ENCODE assay signal across 11 mouse cellular contexts in the genomic region with DNA sequence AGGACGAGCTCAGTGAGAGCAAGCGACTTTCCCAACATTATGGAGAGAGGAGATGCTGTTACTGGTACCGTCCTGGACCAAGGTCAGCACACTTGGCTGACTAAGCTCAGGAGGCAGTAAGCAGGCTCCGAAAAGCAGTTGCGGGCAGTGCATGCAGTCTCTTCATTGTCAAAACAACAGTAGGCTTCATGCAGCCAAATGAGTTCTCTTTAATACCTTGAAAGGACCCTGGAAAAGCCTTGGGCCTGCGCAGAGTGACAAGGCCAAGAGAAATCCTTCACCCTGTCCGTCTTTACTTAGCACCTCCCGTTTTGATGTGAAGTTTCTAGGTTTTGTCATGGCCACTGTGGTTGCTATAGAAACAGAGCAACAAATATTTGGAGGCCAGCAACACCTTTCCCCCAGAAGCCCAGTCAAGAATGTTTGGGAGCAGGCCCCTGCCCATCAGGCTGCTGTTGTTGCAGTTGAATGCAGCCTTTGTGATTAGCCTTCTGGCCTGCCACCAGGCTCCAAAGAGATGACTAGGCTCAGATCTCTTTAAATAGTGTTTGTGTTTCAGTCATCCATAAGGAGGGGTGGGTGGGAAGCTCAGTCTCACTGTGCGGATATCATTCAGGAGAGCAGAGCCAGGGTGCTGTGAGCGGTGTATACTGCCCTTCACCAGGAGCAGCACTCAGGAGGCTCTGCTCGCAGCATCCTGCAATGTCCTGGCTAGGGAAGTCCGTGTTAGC.
A peak's percentile ranks its signal among the peaks of the same experiment; 100 is the strongest.
DNase-seq lines count a peak whose midpoint lies in the region; ATAC-seq and TF ChIP-seq lines count a peak whose summit lies in the region.
"Had no signal": no experiment of that assay in that cellular context is flagged by ENCODE, and none has a peak within 500 bp of the region (broad histone marks: within the 10 kb centered on the region; RNA-seq: fewer than 3 reads in every experiment).

No protein-coding gene starts in this region.

- H3K27ac ChIP-seq in limb, embryonic 13.5 days = peak overlapping the region; percentile 17; the same call in 1 of the 2 replicates
- H3K27ac ChIP-seq in stomach, postnatal 0 days (replicated peaks) = no peak overlapping the region

- 54% methylated on average over 12 of the region's 12 CpGs for whole genome bisulfite sequencing in limb, embryonic 13.5 days
- WGBS in stomach, postnatal 0 days = 72% methylated on average over 12 of the region's 12 CpGs

- no peaks in the 10 kb centered on the region for H3K36me3 ChIP-seq in limb, embryonic 13.5 days
- no peaks in the 10 kb centered on the region for H3K36me3 ChIP-seq in stomach, postnatal 0 days (ENCODE audit: control insufficient read depth, insufficient read depth, low read length)

- no peak for TF ChIP-seq EP300 in stomach, postnatal 0 days (optimal IDR thresholded peaks at IDR 0.05)

- H3K4me2 ChIP-seq in limb, embryonic 13.5 days (replicated peaks) = no peak overlapping the region
- no peak overlapping the region for H3K4me2 ChIP-seq in stomach, postnatal 0 days (replicated peaks; ENCODE audit: low read depth)

- no peak for ATAC-seq in limb, embryonic 13.5 days (ENCODE audit: low FRiP score, low read depth)
- no peak for ATAC-seq in stomach, postnatal 0 days (ENCODE audit: low FRiP score, low TSS enrichment)

- peak; percentile 59 for DNase-seq in embryo, embryonic 10 days (ENCODE audit: low spot score)
- no peak for DNase-seq in embryo, embryonic 9.5 days (ENCODE audit: extremely low spot score)
- DNase-seq in right cerebral cortex, adult 2 months (ENCODE audit: low spot score in 2 of 2) = peak; percentile 23 to 48
- no peak for DNase-seq in right cerebral cortex, postnatal 10 days (ENCODE audit: low spot score in 2 of 2)
- peak; percentile 26 for DNase-seq in stomach, postnatal 0 days (ENCODE audit: low spot score)
- DNase-seq in urinary bladder, adult 2 months (ENCODE audit: low spot score) = no peak
- DNase-seq in cerebellum, adult 18-20 months = no peak
- DNase-seq: B cell, adult 2 months; kidney, adult 8-10 months had no signal

- H3K4me1 ChIP-seq in limb, embryonic 13.5 days = peaks cover 57% of the 10 kb centered on the region
- H3K4me1 ChIP-seq in stomach, postnatal 0 days (replicated peaks; ENCODE audit: control insufficient read depth, insufficient read depth) = no peaks in the 10 kb centered on the region

- no peak overlapping the region for H3K4me3 ChIP-seq in limb, embryonic 13.5 days
- no peak overlapping the region for H3K4me3 ChIP-seq in stomach, postnatal 0 days (ENCODE audit: low read depth, low read length)
- H3K4me3 ChIP-seq: erythroblast, embryonic 14.5 days had no signal

- no peak for TF ChIP-seq CTCF in stomach, postnatal 0 days (IDR thresholded peaks at IDR 0.05; ENCODE audit: low read depth)

- H3K9me3 ChIP-seq in limb, embryonic 13.5 days = no peaks in the 10 kb centered on the region
- H3K9me3 ChIP-seq in stomach, postnatal 0 days (ENCODE audit: control insufficient read depth, low read length) = no peaks in the 10 kb centered on the region

- no peak overlapping the region for H3K9ac ChIP-seq in limb, embryonic 13.5 days
- H3K9ac ChIP-seq in stomach, postnatal 0 days (ENCODE audit: low read length) = no peak overlapping the region

- no peaks in the 10 kb centered on the region for H3K27me3 ChIP-seq in limb, embryonic 13.5 days
- H3K27me3 ChIP-seq in stomach, postnatal 0 days (ENCODE audit: control insufficient read depth, insufficient read depth, low read length) = no peaks in the 10 kb centered on the region

Comparison
In these comparisons a context has a peak if more than half of its experiments do, and no peak if none do; other contexts are left out.
1. DNase-seq: peak in embryo, embryonic 10 days (single experiment), right cerebral cortex, adult 2 months (2 of 2) and stomach, postnatal 0 days (single experiment); none in embryo, embryonic 9.5 days (single experiment), right cerebral cortex, postnatal 10 days (0 of 2), urinary bladder, adult 2 months (single experiment) and cerebellum, adult 18-20 months (0 of 2).